Mouse (Mus musculus) urinary bladder, postnatal 25 days (tissue): ENCODE measurements around the gene Tbx6.
"Not testable (repeated sequence)": the region's sequence is repeated elsewhere in the genome, so short reads cannot be mapped to it uniquely, and the experiment has no call there.

Source experiments
- DNase-seq: peaks from one replicate; pipeline ENCODE4 v3.0.0; 2022; ENCODE audit warnings: low spot score

The Tbx6 gene

DNA sequence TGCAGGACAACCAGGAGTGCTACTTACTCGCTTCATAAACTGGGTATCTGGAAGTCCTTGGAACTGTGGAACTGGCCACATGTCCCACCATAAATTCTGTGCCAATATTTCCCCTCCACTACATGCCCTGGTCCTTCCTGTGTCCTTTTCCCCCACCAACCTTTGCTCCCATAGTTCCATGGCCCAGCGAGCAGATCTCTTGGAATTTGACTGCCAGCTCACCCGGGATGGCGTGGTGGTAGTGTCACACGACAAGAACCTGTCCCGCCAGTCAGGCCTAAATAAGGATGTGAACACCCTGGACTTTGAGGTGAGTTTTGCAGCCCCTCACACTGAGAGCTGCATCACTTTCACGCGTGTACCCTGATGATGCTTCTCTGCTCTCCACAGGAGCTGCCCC lies 14.3 kb upstream of the Tbx6 start:
- no peak for DNase-seq

DNA sequence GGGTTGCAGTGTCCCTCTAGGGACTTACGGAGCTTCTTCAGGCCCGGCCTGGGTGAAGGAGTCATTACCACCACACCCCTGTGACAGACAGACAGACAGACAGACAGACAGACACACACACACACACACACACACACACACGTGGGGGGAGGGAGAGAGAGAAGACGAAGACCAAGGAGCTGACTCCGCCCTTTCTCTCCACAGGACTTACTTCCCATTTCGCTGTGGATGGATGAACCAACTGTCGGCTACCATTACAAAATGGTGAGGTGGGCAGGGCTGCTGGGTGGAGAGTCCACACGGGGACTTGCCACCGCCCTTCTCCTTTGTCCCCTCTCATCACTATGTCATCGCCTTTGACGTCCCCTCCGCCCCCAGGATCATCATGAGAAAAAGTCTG lies 10.5 kb upstream of the Tbx6 start:
- DNase-seq = no peak

DNA sequence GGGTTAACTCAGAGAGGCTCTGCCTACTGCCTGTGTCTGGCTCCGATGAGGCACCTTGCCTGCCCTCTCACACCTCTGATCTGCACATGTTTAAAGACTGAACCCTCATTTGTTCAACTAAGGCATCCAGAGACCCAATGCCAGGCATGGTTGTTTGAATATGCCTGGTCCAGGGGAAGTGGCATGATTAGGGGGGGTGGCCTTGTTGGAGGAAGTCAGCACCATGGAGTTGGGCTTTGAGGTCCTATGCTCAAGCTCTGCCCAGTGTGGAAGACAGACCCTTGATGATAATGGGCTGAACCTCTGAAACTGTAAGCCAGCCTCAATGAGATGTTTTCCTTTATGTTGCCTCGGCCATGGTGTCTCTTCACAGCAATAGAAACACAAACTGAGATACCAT lies 7.9 kb upstream of the Tbx6 start:
- DNase-seq = no peak

DNA sequence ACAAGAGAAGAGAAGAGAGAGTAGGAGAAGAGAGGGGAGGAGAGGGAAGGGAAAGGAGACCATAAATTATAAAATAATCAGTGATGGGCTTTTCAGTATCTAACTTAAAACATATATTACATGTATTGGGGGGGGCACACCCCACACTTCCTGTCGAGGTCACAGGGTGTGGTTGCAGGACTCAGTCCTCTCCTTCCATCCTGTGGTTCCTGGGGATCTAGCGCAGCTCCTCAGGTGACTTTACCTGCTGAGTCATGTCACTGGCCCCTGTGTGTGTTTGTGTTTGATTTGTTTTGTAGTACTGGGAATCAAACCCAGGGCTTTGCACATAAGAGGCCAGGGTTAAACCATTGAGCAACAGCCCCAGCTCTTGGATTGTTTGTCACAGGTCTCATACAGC lies 6.8 kb upstream of the Tbx6 start:
- no peak for DNase-seq

DNA sequence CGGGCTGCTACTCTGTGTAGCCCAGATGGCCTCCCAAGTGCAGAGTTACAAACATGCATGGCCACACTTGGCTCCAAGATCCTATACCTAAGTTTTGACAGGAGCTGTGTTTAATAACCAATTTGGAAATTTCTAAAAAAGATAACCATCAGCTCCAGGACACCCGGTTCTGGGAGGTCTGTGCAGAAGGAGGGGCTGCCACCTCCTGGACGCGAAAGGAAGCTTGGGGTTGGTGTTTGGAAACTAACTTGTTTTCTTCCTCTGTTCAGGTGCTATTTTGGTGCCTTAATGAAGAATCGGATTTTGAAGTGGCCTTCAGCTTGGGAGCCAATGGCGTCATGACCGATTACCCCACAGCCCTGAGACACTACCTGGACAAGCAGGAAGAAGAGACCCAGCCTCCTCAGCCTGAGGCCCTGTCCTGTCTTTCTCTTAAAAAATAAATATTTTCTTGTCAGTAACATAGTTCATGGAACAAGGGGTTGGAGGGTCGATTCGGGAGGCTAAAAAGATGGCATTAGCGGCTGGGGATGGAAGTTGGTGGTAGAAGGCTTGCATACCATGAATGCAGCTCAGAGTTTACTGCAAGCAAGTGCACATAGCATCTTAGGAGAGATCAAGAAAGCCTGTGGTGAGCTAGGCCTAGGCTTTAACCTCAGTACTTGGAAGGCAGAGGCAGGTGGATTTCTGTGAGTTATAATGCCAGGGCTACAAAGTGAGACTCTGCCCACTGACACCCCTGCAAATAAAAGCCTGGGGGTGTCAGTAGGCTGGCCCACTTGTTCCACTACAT lies 5.9 kb upstream of the Tbx6 start:
- no peak for DNase-seq

DNA sequence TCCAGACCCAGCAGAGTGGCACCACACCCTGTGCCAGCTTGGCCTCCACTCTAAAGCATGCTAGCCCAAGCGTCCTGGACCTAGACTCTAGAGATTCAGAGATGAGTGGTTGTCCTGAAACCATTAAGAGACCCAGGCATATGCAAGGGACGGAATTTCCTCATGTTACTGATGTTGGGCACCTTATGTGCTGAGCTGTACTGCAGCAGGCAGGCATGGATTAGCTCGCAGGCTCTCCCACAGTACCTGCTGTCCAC lies 5.4 kb upstream of the Tbx6 start:
- DNase-seq = no peak

DNA sequence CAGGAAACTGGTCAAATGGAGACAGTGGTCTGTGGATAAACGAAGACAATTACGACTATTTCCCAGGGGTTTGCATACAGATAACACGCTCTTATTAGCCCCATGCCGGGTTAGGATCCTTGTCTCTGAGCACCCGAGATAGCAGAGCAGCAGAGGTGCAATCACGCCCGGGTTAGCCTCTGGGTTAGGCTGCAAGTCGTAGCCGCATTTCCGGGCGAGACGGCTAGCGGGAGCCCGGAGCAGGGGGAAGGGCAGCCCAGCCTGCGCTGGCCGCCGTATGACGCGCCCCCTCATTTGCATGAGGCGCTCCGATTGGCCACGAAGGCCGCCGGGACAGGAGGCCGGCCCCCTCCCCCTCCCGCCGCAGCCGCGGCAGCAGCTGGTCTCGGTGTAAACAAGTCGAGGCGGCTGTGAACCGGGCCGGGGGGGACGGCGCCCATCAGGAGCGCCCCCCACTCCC lies 4.7 kb upstream of the Tbx6 start, which contains the start of gene Ypel3:
Ypel3 (plus strand) TSS at position 358 of the 460 bp plus-strand sequence.
- peak; percentile 90 for DNase-seq

DNA sequence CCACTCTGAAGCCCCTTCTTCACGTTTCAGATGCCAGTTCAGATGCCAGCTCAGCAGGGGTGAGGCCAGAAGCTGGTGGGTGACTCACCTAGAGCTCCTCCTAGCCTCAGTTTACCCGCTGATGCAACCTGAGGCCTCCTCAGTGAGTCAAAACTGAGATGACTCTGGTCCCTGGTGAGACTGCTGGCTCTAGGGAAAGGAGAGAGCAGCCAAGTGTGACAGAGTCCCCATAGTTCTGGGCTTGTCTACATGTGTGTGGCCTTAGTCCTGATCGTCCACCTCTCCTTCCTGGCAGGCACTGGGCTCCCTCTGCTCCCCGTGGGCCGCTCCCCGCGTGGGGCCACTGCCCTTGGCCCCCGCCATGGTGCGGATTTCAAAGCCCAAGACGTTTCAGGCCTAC lies 3.8 kb upstream of the Tbx6 start:
- no peak for DNase-seq

DNA sequence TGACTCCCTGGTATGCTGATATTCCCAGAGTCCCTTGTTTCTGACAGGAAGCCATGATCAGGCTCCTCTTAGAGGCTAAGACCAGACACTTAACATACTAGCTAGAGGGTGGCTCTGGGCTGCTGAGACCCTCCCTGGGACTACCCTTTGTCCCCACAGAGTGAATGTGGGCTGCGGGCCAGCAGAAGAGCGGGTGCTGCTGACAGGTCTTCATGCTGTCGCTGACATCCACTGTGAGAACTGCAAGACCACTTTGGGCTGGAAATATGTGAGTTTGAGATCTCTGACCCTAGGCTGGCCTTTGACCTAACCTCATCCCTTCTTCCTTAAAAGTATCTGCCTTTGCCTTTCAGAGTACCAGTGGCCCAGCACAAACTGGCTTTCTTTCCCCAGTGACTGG lies 3.1 kb upstream of the Tbx6 start:
- no peak for DNase-seq

DNA sequence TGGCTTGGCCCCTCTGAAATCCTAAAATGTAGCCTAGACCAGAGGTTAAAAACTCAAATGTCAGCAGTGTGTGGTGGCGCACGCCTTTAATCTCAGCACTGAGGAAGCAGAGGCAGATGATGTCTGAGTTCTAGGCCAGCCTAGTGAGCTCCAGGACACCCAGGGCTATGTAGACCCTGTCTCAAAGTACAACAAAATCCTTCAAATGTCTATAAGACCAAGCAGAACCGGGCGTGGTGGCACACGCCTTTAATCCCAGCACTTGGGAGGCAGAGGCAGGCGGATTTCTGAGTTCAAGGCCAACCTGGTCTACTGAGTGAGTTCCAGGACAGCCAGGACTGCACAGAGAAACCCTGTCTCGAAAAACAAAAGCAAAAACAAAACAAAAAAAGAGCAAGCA lies 2.2 kb upstream of the Tbx6 start:
- DNase-seq = not testable (repeated sequence)

DNA sequence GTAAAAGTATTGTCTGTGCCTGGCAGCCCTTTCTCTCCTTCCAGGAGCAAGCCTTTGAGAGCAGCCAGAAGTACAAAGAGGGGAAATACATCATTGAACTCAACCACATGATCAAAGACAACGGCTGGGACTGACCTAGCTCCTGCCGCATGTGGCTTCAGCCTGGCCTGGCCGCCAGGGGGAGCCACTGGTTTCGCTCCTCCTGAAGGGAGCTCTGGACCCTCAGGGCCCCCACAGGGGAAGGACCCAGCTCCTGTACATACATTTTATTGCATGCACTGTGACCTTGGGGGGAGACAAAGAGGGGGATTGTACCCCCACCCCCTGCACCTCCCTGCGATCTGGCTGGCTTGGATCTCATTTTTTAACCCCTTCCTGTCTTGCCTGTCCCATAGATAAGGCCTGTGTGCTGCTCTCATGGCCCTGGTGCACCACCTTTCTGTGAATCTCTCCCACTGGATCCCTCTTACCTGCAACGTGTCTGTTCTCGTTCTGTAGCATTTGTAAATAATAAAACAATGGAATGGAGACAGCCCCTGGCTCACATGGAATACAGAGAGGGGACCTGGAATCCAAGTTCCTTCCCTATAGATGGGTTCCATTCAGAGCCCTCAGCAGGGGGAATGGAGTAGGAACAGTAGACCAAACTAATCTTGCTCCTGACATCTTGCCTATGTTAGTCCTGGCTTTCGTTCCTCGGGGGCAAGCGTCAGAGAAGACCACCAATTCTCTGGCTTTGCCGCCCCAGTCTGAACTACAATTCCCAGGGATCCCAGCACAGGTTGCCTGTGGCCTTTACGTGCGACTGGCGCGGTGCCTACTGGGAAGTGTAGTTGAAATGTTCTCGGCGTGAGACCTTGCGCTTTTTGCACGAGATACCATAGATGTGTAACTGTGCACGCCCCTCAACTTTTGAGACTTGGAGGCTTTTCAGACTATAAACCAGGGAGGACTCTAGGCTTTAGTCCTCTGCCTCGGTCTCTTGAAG lies 1.0 kb upstream of the Tbx6 start:
- DNase-seq = peak; percentile 80

DNA sequence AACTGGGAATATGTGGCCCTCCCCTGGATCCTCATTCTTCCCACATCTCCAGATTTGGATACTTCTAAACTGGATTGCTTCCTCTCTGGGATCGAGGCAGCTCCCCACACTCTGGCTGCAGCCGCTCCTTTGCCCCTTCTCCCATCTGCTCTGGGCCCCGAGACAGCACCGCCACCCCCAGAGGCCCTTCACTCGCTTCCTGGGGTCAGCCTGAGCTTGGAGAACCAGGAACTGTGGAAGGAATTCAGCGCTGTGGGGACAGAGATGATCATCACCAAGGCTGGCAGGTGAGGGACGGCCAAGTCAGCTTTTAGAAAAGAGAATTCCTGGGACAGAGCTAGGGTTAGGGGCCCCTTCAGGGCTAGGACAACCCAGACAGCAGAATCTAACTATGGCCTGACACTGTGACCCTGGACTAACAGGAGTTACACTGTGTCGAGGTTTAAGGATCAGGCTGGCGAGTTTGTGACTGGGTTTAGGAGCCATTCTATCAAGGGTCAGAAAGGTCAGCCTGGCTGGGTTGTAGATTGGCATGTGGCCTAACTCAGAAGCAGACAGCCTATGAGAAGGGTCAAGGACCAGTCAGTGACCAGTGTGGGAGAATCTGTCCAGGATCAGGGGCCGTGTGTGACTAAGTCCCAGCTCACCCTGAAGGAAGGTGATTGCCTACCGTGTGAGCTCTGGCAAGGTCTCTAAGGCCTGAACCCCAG lies 533 bp downstream of the Tbx6 start:
- no peak for DNase-seq

DNA sequence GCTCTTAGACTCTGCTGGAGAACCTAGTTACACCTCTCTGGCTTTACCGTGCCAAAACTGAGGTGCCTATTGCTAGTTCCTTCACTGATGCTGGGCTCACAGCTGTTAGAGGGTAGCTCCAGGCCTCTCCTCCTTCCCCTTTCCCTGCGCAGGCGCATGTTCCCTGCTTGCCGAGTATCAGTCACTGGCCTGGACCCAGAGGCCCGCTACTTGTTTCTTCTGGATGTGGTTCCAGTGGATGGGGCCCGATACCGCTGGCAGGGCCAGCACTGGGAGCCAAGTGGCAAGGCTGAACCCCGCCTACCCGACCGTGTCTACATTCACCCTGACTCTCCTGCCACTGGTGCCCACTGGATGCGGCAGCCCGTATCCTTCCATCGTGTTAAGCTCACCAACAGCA lies 1.4 kb downstream of the Tbx6 start:
- DNase-seq = no peak

DNA sequence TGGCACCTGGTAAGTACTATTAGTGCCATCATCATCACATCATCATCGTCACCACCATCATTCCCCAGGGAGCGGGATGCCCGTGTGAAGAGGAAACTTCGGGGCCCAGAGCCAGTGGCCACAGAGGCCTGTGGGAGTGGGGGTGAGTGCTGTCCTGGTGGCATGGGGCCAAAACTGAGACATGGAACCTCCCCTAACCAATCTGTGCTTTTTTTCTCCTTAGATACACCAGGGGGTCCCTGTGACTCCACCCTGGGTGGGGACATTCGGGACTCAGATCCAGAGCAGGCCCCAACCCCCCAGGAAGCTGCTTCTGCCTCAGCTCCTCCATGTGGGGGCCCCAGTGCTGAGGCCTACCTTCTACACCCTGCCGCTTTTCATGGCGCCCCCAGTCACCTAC lies 3.2 kb downstream of the Tbx6 start:
- no peak for DNase-seq

DNA sequence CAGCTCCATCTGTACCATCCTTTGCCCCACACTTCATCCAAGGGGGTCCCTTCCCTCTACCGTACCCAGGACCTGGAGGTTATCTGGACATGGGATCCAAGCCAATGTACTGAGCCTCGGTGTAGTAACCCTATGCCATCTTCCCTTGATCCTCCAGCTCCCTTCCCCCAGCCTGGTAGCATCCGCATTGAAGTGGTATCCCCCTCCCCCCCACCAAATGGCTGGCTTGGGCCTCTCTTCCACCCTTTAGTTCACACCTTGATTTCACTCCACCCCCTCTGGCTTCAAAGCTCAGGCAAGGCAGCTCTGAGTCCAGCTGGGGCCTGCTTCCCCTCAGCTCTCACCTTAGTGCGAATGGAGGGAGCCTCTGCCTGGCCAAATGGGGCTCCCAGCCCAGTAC lies 3.8 kb downstream of the Tbx6 start:
- no peak for DNase-seq

DNA sequence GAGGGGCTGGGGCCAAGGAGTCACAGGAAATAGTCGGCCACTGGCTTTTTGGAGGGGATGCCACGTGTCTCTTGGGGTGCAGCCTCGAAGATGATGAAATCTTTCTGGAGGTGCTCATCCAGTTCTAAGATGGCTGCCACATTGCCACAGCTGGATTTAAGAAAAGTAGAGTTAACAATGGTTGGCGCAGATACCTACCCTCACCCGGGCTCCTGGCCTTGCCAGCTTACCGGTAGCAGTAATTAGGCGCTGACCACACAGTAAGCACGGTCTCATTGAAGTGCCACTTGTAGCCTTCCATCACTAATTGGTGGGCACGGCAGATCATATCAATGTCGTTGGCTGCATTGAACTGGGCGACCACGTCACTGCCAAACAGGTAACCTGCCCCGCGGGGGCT lies 4.9 kb downstream of the Tbx6 start:
- DNase-seq = no peak

DNA sequence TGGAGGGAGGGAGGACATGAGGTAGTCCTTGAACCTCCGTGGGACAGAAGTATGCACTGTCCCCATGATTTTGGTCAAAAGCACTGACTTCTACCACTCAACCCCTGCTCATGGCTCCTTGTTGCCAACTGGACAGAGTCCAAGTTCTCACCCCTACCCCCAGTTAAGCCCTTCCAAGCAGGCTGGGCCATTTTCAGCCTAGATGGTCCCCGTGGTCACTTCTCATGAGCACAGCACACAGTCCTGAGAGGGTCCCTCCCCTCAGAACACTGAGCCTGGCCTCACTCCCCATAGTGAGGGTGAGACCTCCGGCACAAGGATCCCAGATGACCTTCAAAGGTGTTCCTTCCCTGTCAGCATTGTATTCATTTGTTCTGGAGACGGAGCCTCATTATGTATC lies 7.9 kb downstream of the Tbx6 start:
- DNase-seq = no peak

DNA sequence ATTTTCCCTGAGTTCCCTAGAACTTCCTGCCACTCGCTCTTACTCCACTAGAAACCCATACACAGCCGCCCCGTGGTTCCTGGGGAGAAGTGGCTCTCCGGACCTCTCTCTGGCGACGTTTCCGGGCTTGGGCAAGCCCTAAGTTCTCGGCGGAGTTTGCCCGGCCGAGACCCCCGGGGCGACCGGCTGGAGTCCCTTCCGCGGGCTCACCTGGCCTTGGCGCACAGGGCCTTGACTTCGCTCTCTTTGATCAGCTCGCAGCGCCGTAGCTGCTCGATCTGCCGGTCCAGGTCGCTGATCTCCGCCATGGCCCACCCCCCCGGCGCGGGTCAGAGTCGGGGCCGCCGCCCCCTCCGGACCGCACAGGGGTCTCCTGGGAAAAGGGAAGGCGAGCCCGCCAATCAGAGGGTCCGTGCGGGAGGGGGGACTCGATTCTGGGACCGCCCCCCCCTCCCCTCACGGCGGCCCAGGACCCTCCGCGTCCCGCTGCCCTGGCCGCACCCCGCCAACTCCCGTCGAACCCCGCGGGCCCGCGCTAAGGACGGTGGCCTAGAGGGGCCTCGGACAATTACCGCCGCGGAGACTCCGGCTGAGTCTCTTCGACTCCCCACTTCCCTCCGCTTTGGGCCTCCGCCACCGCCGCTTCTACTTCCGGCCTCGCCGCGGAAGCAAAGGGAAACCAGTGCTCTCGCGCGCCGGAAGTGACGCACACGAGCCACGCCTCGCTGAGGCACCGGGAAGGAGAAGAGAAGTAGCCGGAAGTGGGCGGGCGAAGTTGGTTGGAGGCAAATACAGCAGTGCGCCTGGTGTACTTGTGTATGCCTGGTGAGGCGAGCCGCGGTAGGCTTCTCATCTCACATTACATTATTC lies 10.8 kb downstream of the Tbx6 start, which contains the start of gene Ppp4c:
Ppp4c (minus strand) TSS at position 646 of the 870 bp plus-strand sequence.
- peak; percentile 94 for DNase-seq

DNA sequence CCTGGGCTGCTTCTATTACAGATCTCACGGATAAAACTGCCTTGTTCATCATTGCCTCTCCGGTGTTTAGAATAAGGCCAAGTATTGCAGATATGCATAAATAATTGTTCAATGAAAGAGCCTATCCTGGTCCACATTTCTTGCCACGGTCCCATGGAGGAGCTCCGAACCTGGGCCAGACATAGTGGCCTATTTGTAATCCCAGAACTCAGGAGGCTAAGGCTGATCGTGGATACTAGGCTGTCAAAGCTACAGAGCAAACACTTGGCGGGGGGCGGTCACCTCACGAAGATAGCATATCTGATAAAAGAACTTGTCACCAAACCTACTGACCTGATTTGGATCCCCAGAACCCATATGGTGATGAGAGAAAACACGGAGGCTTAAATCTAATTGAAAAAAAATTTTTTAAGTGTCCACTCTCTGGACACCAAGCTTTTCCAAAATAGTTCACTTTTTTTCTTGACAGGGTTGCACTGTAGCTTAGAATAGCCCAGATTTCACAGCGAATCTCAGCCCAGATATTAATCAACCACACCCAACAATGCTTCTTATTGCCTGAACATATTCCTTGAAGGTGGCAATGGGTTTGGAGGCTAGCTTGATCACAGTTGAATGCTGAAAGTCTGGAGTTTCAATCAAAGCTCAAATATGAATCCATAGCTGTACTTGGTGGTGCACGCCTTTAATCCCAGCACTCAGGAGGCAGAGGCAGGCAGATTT lies 11.6 kb downstream of the Tbx6 start:
- no peak for DNase-seq

DNA sequence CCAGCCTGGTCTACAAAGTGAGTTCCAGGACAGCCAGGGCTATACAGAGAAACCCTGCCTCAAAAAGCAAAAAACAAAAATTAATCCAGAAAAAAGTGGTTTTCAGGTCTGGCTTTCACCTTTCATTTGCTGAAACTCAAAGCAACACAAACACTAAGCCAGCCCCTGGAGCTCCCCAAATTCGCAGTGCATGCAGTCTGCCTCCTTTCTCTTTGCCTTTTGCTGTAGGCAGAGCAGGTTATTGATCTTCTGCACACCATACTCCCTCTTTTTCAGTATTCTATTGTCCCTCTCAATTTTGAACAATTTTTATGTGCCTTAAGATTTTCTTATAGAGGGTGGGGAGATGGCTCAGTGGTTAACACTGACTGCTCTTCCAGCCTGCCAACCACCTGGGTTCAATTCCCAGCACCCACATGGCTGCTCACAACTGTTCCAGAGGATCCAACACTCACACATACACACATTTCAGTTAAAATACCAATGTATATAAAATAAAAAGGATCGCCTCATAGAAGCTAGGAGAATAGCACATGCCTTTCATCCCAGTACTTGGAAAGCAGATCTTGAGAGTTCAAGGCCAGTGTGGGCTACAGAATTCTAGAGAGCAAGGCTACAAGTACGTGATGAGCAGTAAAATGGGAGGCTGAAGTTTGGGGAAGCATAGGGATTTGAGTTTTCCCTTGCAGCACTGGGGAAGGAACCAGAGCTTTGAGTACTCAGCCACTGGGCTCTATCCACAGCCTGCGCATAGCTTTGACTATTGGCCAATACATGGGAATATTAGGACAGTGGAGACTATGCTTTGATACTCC lies 12.4 kb downstream of the Tbx6 start:
- no peak for DNase-seq
